Mouse (Mus musculus) ES-Bruce4 (cell line): Measurements from ENCODE around the gene Pik3c2b. TPM values are rescaled to one million over a fixed set of nuclear protein-coding genes. Genes with fewer than 3 reads are reported as not detected.

Experiments
- H3K27ac ChIP-seq: 2 replicates; pipeline ENCODE4 v1.5.1; 2012; ENCODE audit warnings: low read length, inconsistent platforms; ENCODE audit not compliant: insufficient read depth
- H3K27me3 ChIP-seq: 2 replicates; pipeline ENCODE4 v1.6.1; 2012; ENCODE audit warnings: mild to moderate bottlenecking, low read length, inconsistent platforms; ENCODE audit not compliant: control insufficient read depth, poor library complexity, insufficient read depth, severe bottlenecking
- H3K36me3 ChIP-seq: 2 replicates; pipeline ENCODE4 v1.6.1; 2012; ENCODE audit warnings: inconsistent platforms, mild to moderate bottlenecking, low read length, moderate library complexity; ENCODE audit not compliant: control insufficient read depth, poor library complexity, insufficient read depth, severe bottlenecking
- H3K4me1 ChIP-seq: one replicate; pipeline ENCODE4 v1.8.1; 2011; ENCODE audit warnings: low read length; ENCODE audit not compliant: control insufficient read depth, insufficient read depth
- H3K4me3 ChIP-seq: 2 replicates; pipeline ENCODE4 v1.5.1; 2011; ENCODE audit warnings: low read depth, mild to moderate bottlenecking, low read length
- H3K9ac ChIP-seq: 2 replicates; pipeline ENCODE4 v1.6.1; 2012; ENCODE audit warnings: low read depth, mild to moderate bottlenecking, inconsistent platforms; ENCODE audit not compliant: poor library complexity, severe bottlenecking
- H3K9me3 ChIP-seq: replicated peaks from 2 replicates; pipeline ENCODE4 v1.6.1; 2012; ENCODE audit warnings: mild to moderate bottlenecking, low read length, inconsistent platforms; ENCODE audit not compliant: control insufficient read depth, poor library complexity, insufficient read depth, severe bottlenecking
- CTCF ChIP-seq: IDR thresholded peaks from one replicate; pipeline ENCODE4 v1.8.1; 2011; ENCODE audit warnings: low read depth, low read length
- EP300 ChIP-seq: IDR thresholded peaks from 2 replicates; pipeline ENCODE4 v1.6.1; 2011; ENCODE audit warnings: low read depth, low read length; ENCODE audit not compliant: insufficient read depth
- POLR2A ChIP-seq: IDR thresholded peaks from one replicate; pipeline ENCODE4 v1.8.1; 2011; ENCODE audit warnings: low read length; ENCODE audit not compliant: insufficient read depth
- polyA plus RNA-seq: library from polyadenylated mRNA; stranded (reverse); fragments of >200 nt; gene quantifications from 2 replicates; pipeline ENCODE4 v1.2.4, GENCODE M21; 2011; ENCODE audit warnings: low read depth; ENCODE audit not compliant: missing spikeins, insufficient read depth, insufficient read length

Pik3c2b gene
- polyA plus RNA-seq, 1 experiment, result 6.0 TPM

- H3K27me3 ChIP-seq, result no peaks in the 10 kb centered on the region
- no peak overlapping the region for H3K4me3 ChIP-seq
- no peaks in the 10 kb centered on the region for H3K36me3 ChIP-seq
- H3K9ac ChIP-seq, result no peak overlapping the region
- H3K4me1 ChIP-seq, result peaks cover 6% of the 10 kb centered on the region
- H3K9me3 ChIP-seq, result no peaks in the 10 kb centered on the region
- no peak overlapping the region for H3K27ac ChIP-seq
- TF ChIP-seq CTCF (no peak), EP300 (no peak), POLR2A (no peak)
These were observed 27.9 kb downstream of the Pik3c2b start for GRCm38 (mm10) chr1:133073327-133073856.

- TF ChIP-seq POLR2A (no peak), EP300 (no peak), CTCF (no peak)
- Histone ChIP-seq H3K27ac (no peak overlapping the region), H3K4me3 (no peak overlapping the region), H3K4me1 (peaks cover 6% of the 10 kb centered on the region), H3K27me3 (no peaks in the 10 kb centered on the region), H3K36me3 (no peaks in the 10 kb centered on the region), H3K9ac (no peak overlapping the region), H3K9me3 (no peaks in the 10 kb centered on the region)
These were observed 29.1 kb downstream of the Pik3c2b start for GRCm38 (mm10) chr1:133074541-133074940.

- H3K4me1 ChIP-seq, result peaks cover 9% of the 10 kb centered on the region
- no peak overlapping the region for H3K9ac ChIP-seq
- no peaks in the 10 kb centered on the region for H3K9me3 ChIP-seq
- no peak overlapping the region for H3K4me3 ChIP-seq
- H3K27me3 ChIP-seq, result no peaks in the 10 kb centered on the region
- no peaks in the 10 kb centered on the region for H3K36me3 ChIP-seq
- H3K27ac ChIP-seq, result no peak overlapping the region
- TF ChIP-seq CTCF (no peak), EP300 (no peak), POLR2A (no peak)
These were observed 30.4 kb downstream of the Pik3c2b start for GRCm38 (mm10) chr1:133075651-133076400.

GRCm38 (mm10) chr1:133076681-133077514 is 31.4 kb downstream of the Pik3c2b start:
- no peaks in the 10 kb centered on the region for H3K36me3 ChIP-seq
- H3K27me3 ChIP-seq, result no peaks in the 10 kb centered on the region
- no peaks in the 10 kb centered on the region for H3K9me3 ChIP-seq
- H3K9ac ChIP-seq, result no peak overlapping the region
- H3K27ac ChIP-seq, result no peak overlapping the region
- H3K4me1 ChIP-seq, result peaks cover 10% of the 10 kb centered on the region
- no peak overlapping the region for H3K4me3 ChIP-seq
- TF ChIP-seq POLR2A (no peak), CTCF (no peak), EP300 (no peak)

GRCm38 (mm10) chr1:133077606-133078337 is 32.3 kb downstream of the Pik3c2b start:
- Histone ChIP-seq H3K4me1 (peaks cover 10% of the 10 kb centered on the region), H3K36me3 (no peaks in the 10 kb centered on the region), H3K27ac (no peak overlapping the region), H3K9me3 (no peaks in the 10 kb centered on the region), H3K27me3 (no peaks in the 10 kb centered on the region), H3K9ac (no peak overlapping the region), H3K4me3 (no peak overlapping the region)
- TF ChIP-seq CTCF, result no peak
- no peak for TF ChIP-seq EP300
- TF ChIP-seq POLR2A, result no peak
